Mouse (Mus musculus) heart, adult 2 months (tissue): ENCODE measurements around the gene Zfp867.

ENCODE experiments used
- CTCF ChIP-seq: fragments of 200-600 bp; IDR thresholded peaks from 2 replicates; pipeline ENCODE4 v1.8.1; 2022; ENCODE audit warnings: antibody characterized with exemption, mild to moderate bottlenecking, moderate library complexity
- POLR2A ChIP-seq: fragments of 200-500 bp; IDR thresholded peaks from 2 replicates; pipeline ENCODE4 v1.6.1; 2011; ENCODE audit warnings: mild to moderate bottlenecking, low read depth, low read length, control low read depth; ENCODE audit not compliant: insufficient read depth

DNA sequence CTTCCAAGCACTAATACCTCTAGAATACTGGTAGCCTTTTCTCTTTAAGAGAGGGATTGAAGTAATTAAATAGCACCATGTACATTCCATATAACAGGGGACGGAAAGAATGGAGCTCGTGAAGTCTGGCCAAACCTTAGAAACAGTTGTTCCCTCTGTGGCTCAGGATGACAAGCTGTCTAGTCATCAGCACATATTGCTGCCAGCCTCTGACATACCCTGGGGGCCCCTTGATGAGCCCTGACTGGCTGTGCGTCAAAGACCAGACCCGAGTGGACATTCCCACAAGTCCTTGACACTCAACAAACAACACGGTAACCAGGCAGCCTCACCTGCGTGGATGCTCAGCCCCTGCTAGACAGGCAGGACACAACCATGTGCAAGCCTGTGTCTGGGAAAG lies 60.2 kb downstream of the Zfp867 start:
- TF ChIP-seq CTCF (no peak), POLR2A (no peak)
